Mouse (Mus musculus) MEL (cell line): ENCODE measurements around the gene Ntf5. TPM values are rescaled to one million over a fixed set of nuclear protein-coding genes. Genes with fewer than 3 reads are reported as not detected.

ENCODE experiments used
- E2F4 ChIP-seq: IDR thresholded peaks from 2 replicates; pipeline ENCODE4 v1.6.1; 2011; ENCODE audit warnings: low read depth, low read length, improper control_type of control experiment, borderline replicate concordance
- ETS1 ChIP-seq: IDR thresholded peaks from 2 replicates; pipeline ENCODE4 v1.6.1; 2012; ENCODE audit warnings: low read depth, mild to moderate bottlenecking, inconsistent platforms, low read length, improper control_type of control experiment, moderate library complexity
- GATA1 ChIP-seq: IDR thresholded peaks from 2 replicates; pipeline ENCODE4 v1.6.1; 2011; ENCODE audit warnings: low read depth, low read length, improper control_type of control experiment
- MEF2A ChIP-seq: IDR thresholded peaks from 2 replicates; pipeline ENCODE4 v1.6.1; 2014; ENCODE audit warnings: low read depth, mild to moderate bottlenecking, inconsistent platforms, low read length, improper control_type of control experiment; ENCODE audit not compliant: poor library complexity, insufficient replicate concordance, severe bottlenecking; ENCODE audit errors: extremely low read depth
- MYC ChIP-seq: IDR thresholded peaks from 2 replicates; pipeline ENCODE4 v1.6.1; 2011; ENCODE audit warnings: low read depth, mild to moderate bottlenecking, low read length, improper control_type of control experiment, moderate library complexity
- NELFE ChIP-seq: IDR thresholded peaks from 2 replicates; pipeline ENCODE4 v1.6.1; 2011; ENCODE audit warnings: low read depth, low read length, improper control_type of control experiment
- POLR2A ChIP-seq, 2 experiments: IDR thresholded peaks; 2 replicates each; pipeline ENCODE4 v1.6.1; 2011 to 2012; ENCODE audit warnings: low read length in 2 of 2, mild to moderate bottlenecking in 2 of 2, control low read depth in 1 of 2, improper control_type of control experiment in 1 of 2, low read depth in 1 of 2, moderate library complexity in 1 of 2; ENCODE audit not compliant: control insufficient read depth in 1 of 2, insufficient read depth in 1 of 2, poor library complexity in 1 of 2
- POLR2AphosphoS2 ChIP-seq: IDR thresholded peaks from 2 replicates; pipeline ENCODE4 v1.6.1; 2011; ENCODE audit warnings: low read length, improper control_type of control experiment
- POLR2AphosphoS5 ChIP-seq: IDR thresholded peaks from 2 replicates; pipeline ENCODE4 v1.6.1; 2012; ENCODE audit warnings: low read depth, borderline replicate concordance, mild to moderate bottlenecking, inconsistent platforms, low read length, moderate library complexity, mixed read lengths
- RAD21 ChIP-seq: IDR thresholded peaks from 2 replicates; pipeline ENCODE4 v1.6.1; 2011; ENCODE audit warnings: mild to moderate bottlenecking, low read depth, low read length, improper control_type of control experiment
- RCOR1 ChIP-seq: IDR thresholded peaks from 2 replicates; pipeline ENCODE4 v1.6.1; 2012; ENCODE audit warnings: low read depth, mild to moderate bottlenecking, inconsistent platforms, low read length, improper control_type of control experiment
- SIN3A ChIP-seq: IDR thresholded peaks from 2 replicates; pipeline ENCODE4 v1.6.1; 2012; ENCODE audit warnings: low read length, improper control_type of control experiment, inconsistent platforms
- TAL1 ChIP-seq: IDR thresholded peaks from 2 replicates; pipeline ENCODE4 v1.6.1; 2012; ENCODE audit warnings: mild to moderate bottlenecking, inconsistent platforms, low read length, moderate library complexity, mixed read lengths
- TBP ChIP-seq: IDR thresholded peaks from 2 replicates; pipeline ENCODE4 v1.8.0; 2011; ENCODE audit warnings: low read depth, low read length, improper control_type of control experiment
- TCF12 ChIP-seq: IDR thresholded peaks from 2 replicates; pipeline ENCODE4 v1.6.1; 2014; ENCODE audit warnings: low read depth, mild to moderate bottlenecking, inconsistent platforms, low read length, improper control_type of control experiment, moderate library complexity
- UBTF ChIP-seq: IDR thresholded peaks from 2 replicates; pipeline ENCODE4 v1.6.1; 2012; ENCODE audit warnings: low read depth, mild to moderate bottlenecking, inconsistent platforms, low read length, improper control_type of control experiment, moderate library complexity, borderline replicate concordance; ENCODE audit not compliant: insufficient read depth
- ZC3H11A ChIP-seq: IDR thresholded peaks from 2 replicates; pipeline ENCODE4 v1.6.1; 2012; ENCODE audit warnings: low read depth, mild to moderate bottlenecking, inconsistent platforms, low read length, improper control_type of control experiment
- polyA plus RNA-seq, 2 experiments: library from polyadenylated mRNA; stranded (reverse) in 1 of 2; unstranded in 1 of 2; fragments of >175 nt in 1 of 2; fragments of >200 nt in 1 of 2; gene quantifications; 2 replicates each; pipeline versions ENCODE4 v1.2.1 to v1.2.4; 2012; ENCODE audit warnings: low replicate concordance in 2 of 2, low read depth in 1 of 2; ENCODE audit not compliant: insufficient read length in 2 of 2, insufficient read depth in 1 of 2, missing spikeins in 1 of 2
- total RNA-seq: library from RNA; depleted of rRNA; stranded (reverse); fragments of 300-350 nt; gene quantifications from 2 replicates; pipeline ENCODE4 v1.2.3, GENCODE M21; 2012; rRNA removed

The Ntf5 gene
- total and polyA plus RNA-seq, 3 experiments = 0.54 to 1.9 TPM; not detected in 1

DNA sequence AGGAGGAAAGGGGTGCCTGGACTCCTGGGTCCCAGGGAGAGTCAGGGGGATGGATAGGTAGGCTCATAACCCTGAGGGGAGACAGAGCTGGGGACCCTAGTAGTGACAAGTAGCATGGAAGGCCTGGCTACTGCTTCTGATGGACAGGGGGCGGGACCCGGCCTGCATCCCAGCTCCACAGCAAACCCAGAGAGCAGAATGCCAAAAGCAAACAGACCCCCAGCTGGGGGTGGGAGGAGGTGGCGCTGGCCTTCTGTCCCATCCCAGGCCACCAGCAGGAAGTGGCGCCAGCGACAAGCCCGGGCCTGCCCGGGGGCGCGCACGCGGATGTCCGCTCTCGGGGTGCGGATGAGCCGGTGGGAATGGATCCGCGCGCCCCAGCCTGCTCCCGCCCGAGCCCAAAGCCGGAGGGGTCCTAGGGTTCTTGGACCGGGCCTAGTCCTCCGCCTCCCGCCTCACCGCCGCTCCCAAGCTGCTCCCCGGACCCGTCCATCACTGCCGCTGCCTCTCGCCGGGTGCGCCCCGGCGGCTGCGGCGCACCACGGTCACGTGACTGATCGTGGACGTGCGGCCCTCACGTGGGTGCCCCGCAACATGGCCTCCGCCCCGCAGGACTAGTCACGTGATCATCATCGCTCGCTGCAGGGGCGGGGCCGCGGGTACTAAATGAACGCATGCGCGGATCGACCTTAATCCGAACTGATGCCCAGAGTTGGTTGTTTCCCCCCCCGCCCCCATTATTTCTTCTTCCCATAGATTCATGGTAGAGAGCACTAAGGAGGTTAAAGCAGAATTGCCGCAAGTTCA, 53.0 kb downstream of the Ntf5 start, which contains the start of gene Bax (continued):
- peak; percentile 96 for TF ChIP-seq SIN3A
- TF ChIP-seq E2F4 = no peak
- 0 out of 2 replicates have a peak, but pooled peaks have one; percentile 6 for TF ChIP-seq TCF12
- peak; percentile 69; the same call in 1 of the 2 replicates for TF ChIP-seq MYC
- no peak for TF ChIP-seq POLR2AphosphoS5
- no peak for TF ChIP-seq RAD21
- peak; percentile 56; the same call in 1 of the 2 replicates for TF ChIP-seq ETS1
- no peak for TF ChIP-seq GATA1
- no peak for TF ChIP-seq MEF2A
- TF ChIP-seq POLR2A (IDR thresholded peaks at IDR 0.05; ENCODE audit: control insufficient read depth in 1 of 2, insufficient read depth in 1 of 2, low read depth in 1 of 2, low read length in 2 of 2, poor library complexity in 1 of 2) = peak; percentile 70 to 77; a peak in 3 of 4 replicates
- no peak for TF ChIP-seq TAL1
- TF ChIP-seq POLR2AphosphoS2 = no peak
- no peak for TF ChIP-seq UBTF
- peak; percentile 69 for TF ChIP-seq NELFE
- no peak for TF ChIP-seq TBP
- TF ChIP-seq ZC3H11A = no peak
- TF ChIP-seq RCOR1 = no peak
- TF ChIP-seq, all 39 proteins: peak for 14

Other genes starting within 250 kb of the Ntf5 start
Only the 30 nearest of the 33 such genes appear.
- gene Ccdc155, start 208.8 kb upstream of the Ntf5 start, total RNA-seq = 0.16 and 0.27 TPM in 2 replicates
- under 1 TPM in 1 of 2 experiments, not detected in 1; 0.38 TPM for gene Ccdc155, start 208.8 kb upstream of the Ntf5 start, polyA plus RNA-seq
- 8.5 and 9.2 TPM in 2 replicates for gene Dkkl1, start 201.5 kb upstream of the Ntf5 start, total RNA-seq
- 10 to 100 TPM in 1 of 2 experiments, not detected in 1; 32.0 TPM for gene Dkkl1, start 201.5 kb upstream of the Ntf5 start, polyA plus RNA-seq
- 0.19 TPM in 1 of 2 replicates, not detected in the other for gene Tead2, start 197.9 kb upstream of the Ntf5 start, total RNA-seq
- gene Tead2, start 197.9 kb upstream of the Ntf5 start, polyA plus RNA-seq = under 1 TPM in 1 of 2 experiments, not detected in 1; 0.38 TPM
- 17.2 and 22.4 TPM in 2 replicates for gene Cd37, start 174.6 kb upstream of the Ntf5 start, total RNA-seq
- 100 to 1,000 TPM in 1 of 2 experiments, not detected in 1; 111 TPM for gene Cd37, start 174.6 kb upstream of the Ntf5 start, polyA plus RNA-seq
- not detected in 2 replicates for gene Slc6a16, start 172.6 kb upstream of the Ntf5 start, total RNA-seq
- gene Slc6a16, start 172.6 kb upstream of the Ntf5 start, polyA plus RNA-seq = not detected
- not detected in 2 replicates for gene Slc6a21, start 136.2 kb upstream of the Ntf5 start, total RNA-seq
- not detected for gene Slc6a21, start 136.2 kb upstream of the Ntf5 start, polyA plus RNA-seq
- 4.5 and 4.8 TPM in 2 replicates for gene Trpm4, start 79.9 kb upstream of the Ntf5 start, total RNA-seq
- 1 to 10 TPM in 1 of 2 experiments, not detected in 1; 6.9 TPM for gene Trpm4, start 79.9 kb upstream of the Ntf5 start, polyA plus RNA-seq
- gene Hrc, start 78.4 kb upstream of the Ntf5 start, total RNA-seq = not detected in 2 replicates
- gene Hrc, start 78.4 kb upstream of the Ntf5 start, polyA plus RNA-seq = under 1 TPM in 1 of 2 experiments, not detected in 1; 0.22 TPM
- 3.0 and 3.4 TPM in 2 replicates for gene Ppfia3, start 46.7 kb upstream of the Ntf5 start, total RNA-seq
- gene Ppfia3, start 46.7 kb upstream of the Ntf5 start, polyA plus RNA-seq = 1 to 10 TPM in 1 of 2 experiments, not detected in 1; 5.9 TPM
- gene Lin7b, start 43.1 kb upstream of the Ntf5 start, total RNA-seq = 1.3 and 1.4 TPM in 2 replicates
- gene Lin7b, start 43.1 kb upstream of the Ntf5 start, polyA plus RNA-seq = 1 to 10 TPM in 1 of 2 experiments, not detected in 1; 3.8 TPM
- gene Snrnp70, start 18.0 kb upstream of the Ntf5 start, total RNA-seq = 260 and 272 TPM in 2 replicates
- gene Snrnp70, start 18.0 kb upstream of the Ntf5 start, polyA plus RNA-seq = 1,000 to 10,000 TPM in 1 of 2 experiments, 100 to 1,000 TPM in 1; 588 to 1,478 TPM
- 0.07 TPM in 1 of 2 replicates, not detected in the other for gene Kcna7, start 8.0 kb upstream of the Ntf5 start, total RNA-seq
- under 1 TPM in 1 of 2 experiments, not detected in 1; 0.06 TPM for gene Kcna7, start 8.0 kb upstream of the Ntf5 start, polyA plus RNA-seq
- gene Lhb, start 7.1 kb downstream of the Ntf5 start, total RNA-seq = 0.19 TPM in 1 of 2 replicates, not detected in the other
- under 1 TPM in 1 of 2 experiments, not detected in 1; 0.28 TPM for gene Lhb, start 7.1 kb downstream of the Ntf5 start, polyA plus RNA-seq
- gene Gys1, start 21.1 kb downstream of the Ntf5 start, total RNA-seq = 12.8 and 15.0 TPM in 2 replicates
- gene Gys1, start 21.1 kb downstream of the Ntf5 start, polyA plus RNA-seq = 10 to 100 TPM in 1 of 2 experiments, not detected in 1; 46.9 TPM
- gene Ruvbl2, start 24.4 kb downstream of the Ntf5 start, total RNA-seq = 434 and 469 TPM in 2 replicates
- 100 to 1,000 TPM in 1 of 2 experiments, not detected in 1; 758 TPM for gene Ruvbl2, start 24.4 kb downstream of the Ntf5 start, polyA plus RNA-seq
- gene Ftl1, start 46.2 kb downstream of the Ntf5 start, total RNA-seq = 1,416 and 1,470 TPM in 2 replicates
- 1,000 to 10,000 TPM in 1 of 2 experiments, not detected in 1; 2,290 TPM for gene Ftl1, start 46.2 kb downstream of the Ntf5 start, polyA plus RNA-seq
- gene Bax, start 53.2 kb downstream of the Ntf5 start, total RNA-seq = 105 and 130 TPM in 2 replicates
- gene Bax, start 53.2 kb downstream of the Ntf5 start, polyA plus RNA-seq = 100 to 1,000 TPM; 205 to 778 TPM
- 0.56 and 1.1 TPM in 2 replicates for gene Tulp2, start 68.2 kb downstream of the Ntf5 start, total RNA-seq
- 1 to 10 TPM in 1 of 2 experiments, not detected in 1; 1.2 TPM for gene Tulp2, start 68.2 kb downstream of the Ntf5 start, polyA plus RNA-seq
- not detected in 2 replicates for gene Gm45808, start 73.1 kb downstream of the Ntf5 start, total RNA-seq
- not detected for gene Gm45808, start 73.1 kb downstream of the Ntf5 start, polyA plus RNA-seq
- gene Dhdh, start 75.1 kb downstream of the Ntf5 start, total RNA-seq = 0.08 and 0.10 TPM in 2 replicates
- gene Dhdh, start 75.1 kb downstream of the Ntf5 start, polyA plus RNA-seq = 1 to 10 TPM in 1 of 2 experiments, not detected in 1; 1.6 TPM
- 196 and 224 TPM in 2 replicates for gene Nucb1, start 96.7 kb downstream of the Ntf5 start, total RNA-seq
- gene Nucb1, start 96.7 kb downstream of the Ntf5 start, polyA plus RNA-seq = 100 to 1,000 TPM in 1 of 2 experiments, 10 to 100 TPM in 1; 92.3 to 343 TPM
- 27.0 and 27.2 TPM in 2 replicates for gene Ppp1r15a, start 112.6 kb downstream of the Ntf5 start, total RNA-seq
- 10 to 100 TPM in 1 of 2 experiments, not detected in 1; 78.0 TPM for gene Ppp1r15a, start 112.6 kb downstream of the Ntf5 start, polyA plus RNA-seq
- gene Plekha4, start 112.6 kb downstream of the Ntf5 start, total RNA-seq = 0.12 and 0.36 TPM in 2 replicates
- under 1 TPM in 1 of 2 experiments, not detected in 1; 0.65 TPM for gene Plekha4, start 112.6 kb downstream of the Ntf5 start, polyA plus RNA-seq
- 1.8 and 2.0 TPM in 2 replicates for gene Hsd17b14, start 141.2 kb downstream of the Ntf5 start, total RNA-seq
- gene Hsd17b14, start 141.2 kb downstream of the Ntf5 start, polyA plus RNA-seq = 1 to 10 TPM in 1 of 2 experiments, not detected in 1; 9.3 TPM
- 47.4 and 49.4 TPM in 2 replicates for gene Bcat2, start 156.5 kb downstream of the Ntf5 start, total RNA-seq
- gene Bcat2, start 156.5 kb downstream of the Ntf5 start, polyA plus RNA-seq = 100 to 1,000 TPM in 1 of 2 experiments, not detected in 1; 140 TPM
- not detected in 2 replicates for gene Fgf21, start 201.8 kb downstream of the Ntf5 start, total RNA-seq
- gene Fgf21, start 201.8 kb downstream of the Ntf5 start, polyA plus RNA-seq = not detected
- gene Fut1, start 203.6 kb downstream of the Ntf5 start, total RNA-seq = 0.07 TPM in 1 of 2 replicates, not detected in the other
- under 1 TPM in 1 of 2 experiments, not detected in 1; 0.04 TPM for gene Fut1, start 203.6 kb downstream of the Ntf5 start, polyA plus RNA-seq
- not detected in 2 replicates for gene Izumo1, start 208.1 kb downstream of the Ntf5 start, total RNA-seq
- gene Izumo1, start 208.1 kb downstream of the Ntf5 start, polyA plus RNA-seq = under 1 TPM in 1 of 2 experiments, not detected in 1; 0.04 TPM
- 1.1 TPM in 2 replicates for gene Rasip1, start 213.8 kb downstream of the Ntf5 start, total RNA-seq
- gene Rasip1, start 213.8 kb downstream of the Ntf5 start, polyA plus RNA-seq = under 1 TPM in 1 of 2 experiments, not detected in 1; 0.65 TPM
- gene Mamstr, start 226.3 kb downstream of the Ntf5 start, total RNA-seq = not detected in 2 replicates
- not detected for gene Mamstr, start 226.3 kb downstream of the Ntf5 start, polyA plus RNA-seq